Mouse (Mus musculus) mouse embryonic stem cell (cell line): Measurements from ENCODE around the gene Phxr2.

Source experiments
- in situ Hi-C, 2 experiments: fragments of 300-500 bp; cut with MboI; formaldehyde crosslinking; loops; 1 replicate in 1 of 2; 3 replicates in 1 of 2; pipeline ENCODE4 v1.14.3; 2019 to 2020; ENCODE audit warnings: low sequenced_read_pairs in 2 of 2, low pct_unique_long_range_greater_than_20kb in 1 of 2, mixed read lengths in 1 of 2; ENCODE audit not compliant: unreplicated experiment in 1 of 2

Gene Phxr2

DNA sequence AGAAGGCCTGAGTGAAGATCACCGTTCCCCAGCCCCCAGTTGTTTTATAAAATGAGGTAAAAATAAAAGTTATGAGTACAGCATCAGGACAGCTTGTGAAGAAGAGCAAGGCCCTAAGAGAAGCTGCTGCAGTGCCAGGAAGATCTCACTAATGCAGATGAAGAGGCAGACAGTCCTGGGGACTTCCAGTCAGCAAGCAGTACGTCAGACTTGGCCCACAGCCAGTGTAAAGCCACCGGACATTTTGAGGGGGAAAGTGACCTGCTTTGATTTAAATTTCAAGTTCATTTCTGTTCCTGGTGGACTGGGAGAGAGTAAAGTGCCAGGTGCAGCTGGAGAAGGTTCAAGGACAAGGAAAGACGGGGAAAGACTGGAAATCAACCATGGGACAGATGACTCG lies 10.2 kb upstream of the Phxr2 start:
- in situ Hi-C loops, result no loop called here

DNA sequence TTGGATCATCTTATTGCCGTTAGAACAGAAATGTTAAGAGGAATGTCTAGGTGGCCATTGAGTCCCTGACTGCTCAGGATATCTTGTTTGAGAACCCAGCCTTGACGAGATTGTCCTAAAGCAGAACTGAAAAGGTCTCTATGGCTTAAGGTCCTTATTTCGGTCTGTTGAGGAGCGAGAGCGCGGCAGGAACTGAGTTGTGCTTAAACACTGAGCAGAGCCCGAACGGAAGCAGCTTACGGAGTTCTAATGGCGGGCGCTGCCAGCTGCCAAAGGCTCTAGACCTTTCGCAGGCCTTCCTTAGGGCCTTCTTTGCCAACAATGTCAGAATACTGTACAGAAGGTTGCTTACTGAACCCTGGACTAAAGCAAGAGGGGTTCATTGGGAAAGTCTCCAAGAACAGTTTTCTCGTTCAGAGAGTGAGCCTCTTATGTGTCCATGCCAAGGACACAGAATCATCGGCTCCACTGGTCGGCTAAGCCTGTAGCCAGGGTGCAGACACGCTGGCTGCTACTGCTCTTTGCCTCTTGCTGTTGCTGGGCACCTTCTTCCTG lies 7.3 kb upstream of the Phxr2 start:
- in situ Hi-C loops, result no loop called here

DNA sequence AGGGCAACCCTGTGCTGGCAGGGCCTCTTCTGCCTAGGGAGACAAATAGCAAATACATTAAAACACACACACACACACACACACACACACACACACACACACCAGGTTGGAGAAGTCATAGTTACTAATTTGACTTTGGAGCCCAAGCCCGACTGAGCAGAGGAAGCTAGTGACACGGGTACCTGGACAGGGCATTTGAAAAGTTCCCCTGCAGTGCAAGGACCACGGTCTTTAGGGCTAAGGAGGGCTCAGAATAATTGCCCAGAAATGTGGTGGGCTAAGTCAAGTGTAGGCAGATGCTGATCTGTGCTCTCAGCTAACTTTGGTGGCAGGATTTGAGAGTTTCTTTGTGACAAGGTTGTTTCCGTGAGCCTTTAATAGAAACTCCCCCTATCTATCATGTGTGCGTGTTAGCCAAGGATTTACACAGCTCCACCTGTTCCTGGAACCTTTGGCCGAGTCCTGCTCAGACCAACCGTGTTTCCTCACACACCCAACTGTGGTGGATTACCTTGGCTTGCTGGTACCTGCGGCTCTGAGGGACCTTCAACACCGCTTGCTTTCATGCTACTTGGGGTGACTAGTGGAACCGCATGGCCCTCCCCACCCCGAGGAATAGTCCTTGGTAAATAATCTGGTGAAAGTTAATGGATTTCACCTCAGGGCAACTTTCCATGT lies 6.6 kb upstream of the Phxr2 start:
- in situ Hi-C loops, result no loop called here

DNA sequence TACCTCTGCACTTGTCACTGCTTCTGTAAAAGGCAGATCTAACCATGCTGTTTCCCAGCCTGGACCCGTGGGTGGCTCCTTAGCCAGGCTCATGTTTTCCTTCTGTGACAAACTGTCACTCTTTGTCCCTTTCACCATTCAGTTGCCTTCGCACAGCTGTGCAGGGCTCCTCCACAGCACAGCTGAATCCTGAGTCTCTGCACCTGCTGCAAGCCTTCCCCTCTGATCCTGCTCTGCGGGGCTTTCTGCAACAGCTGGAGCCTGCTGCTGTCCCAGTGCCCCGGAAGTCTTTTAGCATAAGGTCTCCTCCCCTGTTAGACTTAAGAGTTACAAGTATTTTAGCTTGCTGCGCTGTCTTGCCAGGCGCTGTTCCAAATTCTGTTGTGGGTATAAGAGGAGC lies 6.1 kb upstream of the Phxr2 start:
- in situ Hi-C loops, result no loop called here

DNA sequence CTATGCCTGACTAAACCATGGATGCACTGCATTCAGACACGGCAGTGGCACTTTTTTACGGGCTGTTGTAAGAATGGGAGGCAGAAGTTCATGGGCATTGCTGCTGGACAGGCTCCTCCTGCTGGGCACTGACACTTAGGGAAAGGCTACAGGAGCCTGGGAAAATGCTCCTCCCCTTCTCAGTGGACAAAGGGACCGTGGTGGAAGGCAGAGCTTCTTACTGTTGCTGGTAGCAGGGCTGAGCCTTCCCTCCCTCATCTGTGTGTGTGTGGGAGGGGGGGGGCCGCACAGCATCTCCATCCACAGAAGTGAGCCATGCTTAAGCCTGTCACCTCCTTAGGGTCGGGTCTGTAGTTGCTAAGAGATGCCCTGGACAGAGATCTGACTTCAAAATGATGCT lies 5.2 kb upstream of the Phxr2 start:
- in situ Hi-C loops, result no loop called here

DNA sequence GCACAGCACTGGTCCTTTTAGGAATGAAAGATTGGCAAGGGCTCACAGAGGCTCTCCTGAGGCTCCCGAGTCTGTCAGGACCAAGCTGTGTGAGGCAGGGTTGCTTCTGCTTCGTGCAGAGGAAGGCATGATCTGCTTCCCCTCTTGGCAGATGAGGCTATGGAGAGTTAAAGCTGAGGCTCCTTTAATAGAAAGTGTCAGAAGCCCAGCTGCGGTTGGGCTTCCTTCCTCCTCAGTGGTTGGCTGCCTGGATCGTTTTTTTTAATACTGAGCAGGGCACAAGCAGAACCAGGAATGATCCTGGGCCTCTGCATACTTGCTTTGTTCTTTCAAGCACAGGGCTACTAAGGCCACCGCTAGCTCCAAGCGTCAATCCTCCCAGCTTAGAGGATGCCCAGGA lies 4.5 kb upstream of the Phxr2 start:
- in situ Hi-C loops, result no loop called here

DNA sequence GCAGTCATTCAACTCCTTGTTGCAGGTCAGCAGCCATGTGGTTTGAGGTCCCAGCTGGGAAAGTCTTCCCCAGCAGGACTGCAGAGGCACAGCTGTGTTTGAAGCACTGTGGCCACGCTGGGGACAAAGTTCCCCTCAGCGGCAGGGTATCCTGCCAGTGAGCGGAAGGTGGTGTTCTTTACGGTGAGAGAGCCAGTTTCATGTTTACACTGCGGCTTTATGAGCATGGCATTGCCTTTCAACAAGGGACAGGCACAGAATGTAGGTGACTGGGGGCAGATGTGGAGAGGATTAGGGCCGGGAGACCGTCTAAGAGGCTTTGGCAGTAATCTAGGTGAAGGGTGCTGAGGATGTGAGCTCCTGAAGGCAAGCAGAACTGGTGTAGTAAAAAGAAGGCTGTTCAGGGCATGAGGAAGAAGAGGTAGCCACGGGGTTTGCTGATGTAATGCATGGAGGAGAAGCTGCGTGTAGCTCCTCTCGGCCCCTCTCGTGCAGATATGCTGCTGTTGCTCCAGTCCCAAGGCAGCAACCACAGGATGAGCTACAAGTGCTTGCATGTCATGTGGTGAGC lies 1.7 kb upstream of the Phxr2 start:
- in situ Hi-C loops, result no loop called here

DNA sequence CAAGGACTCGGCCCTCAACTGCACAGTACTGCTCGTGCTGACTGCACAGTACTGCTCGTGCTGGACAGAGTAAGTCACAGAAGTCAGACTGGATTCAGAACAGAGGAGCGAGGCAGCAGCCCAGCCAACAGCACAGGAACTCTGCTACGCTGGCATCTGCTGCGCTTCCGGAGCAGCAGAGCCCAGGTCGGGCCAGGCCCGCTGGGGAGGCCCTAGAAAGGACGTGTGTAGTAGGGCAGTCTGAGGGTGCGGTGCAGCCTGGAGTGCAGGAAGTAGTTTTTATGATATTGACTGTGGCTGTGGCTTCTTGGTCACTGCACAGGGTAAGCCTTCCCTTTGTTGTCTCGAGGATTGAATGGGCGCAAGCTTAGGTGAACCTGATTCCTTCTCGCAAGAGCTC lies 829 bp upstream of the Phxr2 start:
- in situ Hi-C loops, result no loop called here

DNA sequence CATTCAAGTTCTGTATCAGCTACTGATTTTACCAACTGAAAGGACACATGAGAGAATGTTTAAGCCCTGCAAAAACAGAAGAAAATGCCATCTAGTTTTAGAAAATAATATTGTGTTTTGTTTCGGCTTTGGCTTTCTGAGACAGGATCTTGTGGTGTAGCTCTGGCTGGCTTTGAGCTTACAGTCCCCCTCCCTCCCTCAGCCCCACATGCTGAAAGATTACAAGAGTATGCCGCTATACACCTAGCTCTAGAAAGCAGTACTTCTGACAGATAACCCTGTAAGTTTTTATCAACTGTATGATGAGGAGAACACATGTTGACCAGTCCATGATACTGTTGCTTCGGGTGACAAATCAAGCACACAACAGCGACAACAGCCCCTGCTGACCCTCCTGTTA lies 6.7 kb downstream of the Phxr2 start:
- in situ Hi-C loops, result no loop called here

DNA sequence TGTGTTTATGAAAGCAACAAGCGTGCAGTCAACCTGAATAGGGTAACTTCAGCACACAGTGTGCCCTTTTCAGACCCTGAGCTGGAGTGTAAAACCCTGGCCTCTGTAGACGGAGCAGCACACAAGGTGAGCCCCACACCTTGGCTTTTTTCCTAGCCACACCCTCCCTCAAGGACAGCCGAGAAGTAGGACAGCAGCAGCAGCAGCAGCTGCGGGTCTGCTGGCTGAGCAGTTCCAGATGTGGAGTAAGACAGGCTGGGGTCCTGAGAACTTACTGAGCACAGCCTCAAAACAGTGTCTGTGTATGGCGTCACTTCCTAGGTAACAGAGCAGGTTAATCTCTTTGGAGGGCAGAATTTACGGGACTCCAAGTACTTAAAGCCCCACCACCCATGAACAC lies 7.4 kb downstream of the Phxr2 start:
- in situ Hi-C loops, result no loop called here

DNA sequence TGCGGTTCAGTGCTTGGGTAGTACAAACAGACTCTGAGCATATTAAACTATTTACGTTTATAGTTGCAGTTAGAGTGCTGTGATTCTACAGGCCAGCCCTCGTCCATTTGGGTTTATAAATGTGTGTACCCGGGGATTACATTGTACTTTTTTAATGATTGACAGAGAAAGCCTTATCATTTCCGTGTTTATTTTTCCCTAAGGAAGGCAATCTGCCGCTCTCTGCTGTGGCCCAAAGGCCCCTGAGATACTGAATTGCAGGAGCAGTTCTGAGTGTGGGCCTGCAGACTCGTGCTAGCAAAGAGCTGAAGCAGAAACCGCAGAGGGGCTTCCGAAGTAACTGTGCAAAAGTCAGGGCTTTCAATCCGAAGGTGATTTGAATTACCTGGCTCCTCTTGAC lies 8.2 kb downstream of the Phxr2 start:
- in situ Hi-C loops, result no loop called here

DNA sequence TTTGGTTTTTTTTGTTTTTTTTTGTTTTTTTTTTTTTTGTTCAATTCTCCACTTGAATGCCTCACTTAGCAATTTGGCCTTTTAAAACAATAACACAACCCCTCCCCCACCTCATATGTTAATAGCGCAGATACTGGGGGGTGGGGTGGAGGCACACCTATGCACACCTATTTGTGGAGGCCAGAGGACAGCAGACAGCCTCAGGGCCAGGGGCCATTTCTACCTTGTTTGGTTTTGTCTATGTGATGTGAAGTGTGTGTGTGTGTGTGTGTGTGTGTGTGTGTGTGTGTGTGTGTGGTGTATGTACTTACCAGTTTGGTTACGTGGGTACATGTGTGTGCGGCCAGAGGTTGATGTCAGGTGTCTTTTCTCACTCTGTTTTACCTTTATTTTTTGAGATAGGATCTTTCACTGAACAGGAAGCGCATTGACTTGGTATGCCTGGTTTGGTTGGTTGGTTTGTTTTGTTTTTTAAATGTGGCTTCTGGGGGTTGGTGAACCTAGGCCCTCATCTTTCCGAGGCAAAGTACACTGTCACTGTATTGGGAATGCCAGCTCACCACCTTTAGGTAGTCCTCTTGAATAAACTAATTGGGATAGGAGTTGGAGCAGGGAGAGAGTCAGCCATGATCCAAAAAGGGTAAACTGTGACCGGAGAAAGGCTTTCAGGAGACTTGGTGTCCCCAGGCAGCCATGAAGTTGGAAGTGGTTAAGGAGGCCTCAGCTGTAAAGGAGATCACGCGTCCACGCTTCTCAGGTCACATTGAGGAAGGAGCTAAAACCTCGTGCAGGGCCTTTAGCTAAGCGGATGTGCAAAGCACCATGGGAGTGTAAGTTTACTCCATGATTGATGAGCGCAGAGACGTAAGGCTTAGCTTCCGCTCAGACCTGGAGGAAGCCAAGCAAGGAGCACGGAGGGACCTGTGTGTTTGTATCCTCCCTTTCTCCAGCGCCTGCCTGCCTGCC lies 9.2 kb downstream of the Phxr2 start:
- in situ Hi-C loops, result no loop called here

DNA sequence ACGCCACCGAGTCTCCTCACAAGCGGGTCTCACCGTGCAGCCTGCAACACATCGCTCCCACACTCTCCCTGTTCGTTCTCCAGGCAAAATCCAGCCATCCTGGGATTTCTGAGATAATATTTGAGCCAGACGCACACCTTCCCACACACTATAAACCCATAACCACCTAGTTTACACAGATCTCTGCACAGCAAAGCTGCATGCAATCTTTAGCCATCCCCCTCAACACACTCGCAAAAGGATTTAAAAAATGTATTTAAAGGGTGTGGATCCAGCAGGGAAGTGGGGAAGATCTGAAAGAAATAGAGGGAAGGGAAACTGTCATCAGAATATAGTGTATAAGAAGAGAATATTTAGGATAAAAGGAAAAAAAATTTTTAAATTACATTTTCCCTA lies 9.9 kb downstream of the Phxr2 start:
- in situ Hi-C loops, result no loop called here

DNA sequence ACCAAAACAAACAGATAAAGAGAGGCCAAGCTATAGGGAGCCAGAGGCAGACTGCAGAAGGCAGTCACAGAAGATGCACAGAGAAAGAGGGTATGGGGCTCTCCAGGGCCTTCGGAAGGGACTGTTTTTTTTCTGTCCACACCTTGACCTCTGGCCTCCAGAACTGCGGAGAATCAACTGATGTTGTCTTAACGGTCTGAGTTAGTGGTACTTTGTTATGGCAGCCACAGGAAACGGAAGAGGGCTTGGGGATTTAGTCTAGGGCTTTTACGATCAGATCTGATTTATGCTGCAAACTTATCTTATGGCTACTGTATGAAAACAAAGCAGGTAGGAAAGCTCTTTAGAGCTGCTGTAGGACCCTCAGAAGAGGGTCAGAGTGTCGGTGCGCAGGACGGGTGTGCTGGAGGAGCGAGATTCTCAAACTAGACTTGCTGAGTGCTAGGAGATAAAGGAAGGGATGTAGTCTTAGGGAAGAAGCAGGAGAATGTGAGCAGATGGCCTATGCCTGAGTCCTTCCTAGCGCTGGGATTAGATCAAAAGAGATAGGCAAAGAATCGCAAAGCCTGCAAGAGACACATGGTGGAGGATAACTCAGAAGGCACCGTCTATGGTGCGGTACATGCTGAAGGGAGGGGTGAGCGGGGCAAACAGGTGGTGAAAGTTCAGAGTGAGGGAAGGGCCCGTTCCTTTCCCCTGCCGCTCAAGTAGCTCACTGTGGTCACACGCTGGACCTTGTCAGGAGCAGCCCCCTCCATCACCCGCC lies 10.5 kb downstream of the Phxr2 start:
- in situ Hi-C loops, result no loop called here

DNA sequence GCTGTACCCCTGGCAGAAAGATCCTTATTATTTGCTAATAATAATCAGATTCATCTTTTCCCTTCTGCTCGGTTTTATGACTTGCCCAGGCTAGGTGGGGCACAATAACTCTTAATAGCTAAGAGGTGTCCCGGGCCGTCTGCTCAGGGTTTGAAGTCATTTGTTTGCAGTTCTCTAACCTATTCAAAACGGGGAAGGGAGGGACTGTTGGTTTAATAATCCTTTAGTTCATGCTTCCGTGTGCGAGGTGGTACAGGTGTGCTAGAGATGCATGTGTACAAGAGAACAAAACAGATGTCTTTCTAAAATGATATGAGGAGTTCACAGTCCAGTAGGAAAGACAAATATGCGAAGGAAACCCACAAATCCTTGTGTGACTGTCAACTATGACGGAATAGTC lies 11.8 kb downstream of the Phxr2 start:
- in situ Hi-C loops, result no loop called here

DNA sequence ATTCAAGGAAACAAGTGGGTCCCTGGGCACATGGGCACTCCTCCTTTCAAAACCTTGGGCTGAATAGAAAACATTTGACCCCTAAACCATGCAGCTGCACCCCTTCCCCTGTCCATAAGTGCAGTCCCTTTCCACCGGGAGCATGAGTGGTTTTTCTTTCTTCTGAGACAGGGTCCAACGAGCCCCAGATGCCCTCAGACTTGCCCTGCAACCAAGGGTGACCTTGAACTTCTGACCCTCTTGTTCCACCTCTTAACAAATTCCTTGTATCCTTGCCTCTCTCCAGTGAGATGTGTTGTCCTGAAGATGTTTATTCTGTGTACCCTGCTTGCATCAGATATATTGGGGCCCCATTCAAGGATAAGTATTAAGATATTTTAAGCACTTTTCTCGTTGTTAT lies 12.6 kb downstream of the Phxr2 start:
- in situ Hi-C loops, result no loop called here

DNA sequence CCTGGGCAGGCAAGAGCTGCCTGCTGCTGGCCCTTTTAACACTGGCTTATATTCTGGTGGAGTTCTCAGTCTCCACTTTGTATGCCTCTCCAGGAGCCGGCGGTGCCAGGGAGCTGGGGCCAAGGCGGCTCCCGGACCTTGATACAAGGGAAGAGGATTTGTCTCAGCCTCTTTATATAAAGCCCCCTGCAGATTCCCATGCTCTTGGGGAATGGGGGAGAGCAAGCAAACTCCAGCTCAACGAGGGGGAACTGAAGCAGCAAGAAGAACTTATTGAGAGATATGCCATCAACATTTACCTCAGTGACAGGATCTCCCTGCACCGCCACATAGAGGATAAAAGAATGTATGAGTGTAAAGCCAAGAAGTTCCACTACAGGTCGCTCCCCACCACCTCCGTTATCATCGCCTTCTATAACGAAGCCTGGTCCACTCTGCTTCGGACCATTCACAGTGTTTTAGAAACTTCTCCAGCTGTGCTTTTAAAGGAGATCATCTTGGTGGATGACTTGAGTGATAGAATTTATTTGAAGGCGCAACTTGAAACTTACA lies 17.6 kb downstream of the Phxr2 start:
- in situ Hi-C loops, result no loop called here

DNA sequence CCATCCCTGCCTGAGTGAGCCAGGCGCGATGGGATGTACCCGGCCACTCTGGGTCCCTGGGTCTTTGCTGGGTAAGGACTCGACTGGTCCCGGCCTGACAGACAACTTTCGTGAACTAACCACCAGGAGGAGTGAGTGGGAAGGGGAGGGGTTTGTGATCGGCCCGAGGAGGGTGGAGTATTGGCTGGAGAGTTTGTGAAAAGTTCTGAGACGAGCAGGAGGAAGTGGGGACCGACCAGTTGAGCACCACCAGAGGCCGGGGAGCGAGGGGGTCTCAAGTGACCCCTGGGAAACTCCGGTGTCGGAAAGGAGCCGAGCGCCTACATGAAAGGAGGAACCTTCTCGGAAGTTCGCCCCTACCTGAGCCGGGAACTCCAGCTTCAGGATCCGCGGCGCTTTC lies 18.2 kb downstream of the Phxr2 start, which contains the start of gene Galnt4:
Gene Galnt4 (plus strand): TSS at position 196 of the 400 bp plus-strand sequence.
- in situ Hi-C loops, result no loop called here
